ENCODE assay signal across 8 mouse cellular contexts in genomic region chr4:155846871-155847578, GRCm38 (mm10). TPM values are rescaled to one million over a fixed set of nuclear protein-coding genes. Genes with fewer than 3 reads are reported as not detected.
DNase-seq lines count a peak whose midpoint lies in the region; ATAC-seq and TF ChIP-seq lines count a peak whose summit lies in the region.

Dvl1 (plus strand) TSS chr4:155847402.

- H3K27ac ChIP-seq in hindbrain, embryonic 10.5 days = peak within 1 kb of the TSS; percentile 91
- H3K27ac ChIP-seq in lung, embryonic 16.5 days (ENCODE audit: low read length) = peak within 1 kb of the TSS; percentile 63
- H3K27ac ChIP-seq in thymus, adult 2 months (ENCODE audit: control insufficient read depth, insufficient read depth, low read length) = no peak within 1 kb of the TSS

- H3K4me3 ChIP-seq in hindbrain, embryonic 10.5 days = peak within 1 kb of the TSS; percentile 88
- peak within 1 kb of the TSS; percentile 91 for H3K4me3 ChIP-seq in lung, embryonic 16.5 days (ENCODE audit: low read length)
- peak within 1 kb of the TSS; percentile 91 for H3K4me3 ChIP-seq in thymus, adult 2 months (ENCODE audit: control insufficient read depth, insufficient read depth, low read length)

- H3K4me2 ChIP-seq in lung, embryonic 16.5 days (ENCODE audit: low read depth, low read length) = peak within 1 kb of the TSS; percentile 81

- peak; percentile 77 for TF ChIP-seq CTCF in thymus, adult 2 months (IDR thresholded peaks at IDR 0.05; ENCODE audit: borderline replicate concordance, control insufficient read depth, extremely low read depth, insufficient read depth, low read length, poor library complexity)

- peak; percentile 95 for DNase-seq in Muller cell, postnatal 12 days (ENCODE audit: inconsistent ontology term)
- DNase-seq in cerebellum, adult 9-11 months = peak; percentile 91
- peak; percentile 63 to 96 for DNase-seq in frontal cortex, adult 2 months (ENCODE audit: extremely low spot score in 1 of 2, low spot score in 1 of 2)
- DNase-seq in hindbrain, embryonic 10.5 days (ENCODE audit: low spot score) = peak; percentile 95
- DNase-seq in layer of hippocampus, adult 9-11 months = peak; percentile 86
- DNase-seq in ovary, adult 18-20 months (ENCODE audit: low spot score) = peak; percentile 88
- DNase-seq in thymus, adult 2 months = peak; percentile 94

- H3K9ac ChIP-seq in lung, embryonic 16.5 days (ENCODE audit: low read length) = peak within 1 kb of the TSS; percentile 91

- peak; percentile 95 for ATAC-seq in lung, embryonic 16.5 days (ENCODE audit: low read depth)

- H3K36me3 ChIP-seq in hindbrain, embryonic 10.5 days = peaks cover 34% of the 10 kb centered on the region
- peaks cover 8% of the 10 kb centered on the region for H3K36me3 ChIP-seq in lung, embryonic 16.5 days (ENCODE audit: control insufficient read depth, insufficient read depth, low read length)
- no peaks in the 10 kb centered on the region for H3K36me3 ChIP-seq in thymus, adult 2 months (ENCODE audit: control insufficient read depth, insufficient read depth, low read length)

- peaks cover 43% of the 10 kb centered on the region for H3K4me1 ChIP-seq in hindbrain, embryonic 10.5 days (replicated peaks)
- H3K4me1 ChIP-seq in lung, embryonic 16.5 days (replicated peaks; ENCODE audit: control insufficient read depth, insufficient read depth, low read length) = peaks cover 19% of the 10 kb centered on the region
- H3K4me1 ChIP-seq in thymus, adult 2 months (replicated peaks; ENCODE audit: control insufficient read depth, insufficient read depth, low read length) = peaks cover 19% of the 10 kb centered on the region

- no peaks in the 10 kb centered on the region for H3K9me3 ChIP-seq in hindbrain, embryonic 10.5 days
- no peaks in the 10 kb centered on the region for H3K9me3 ChIP-seq in lung, embryonic 16.5 days (ENCODE audit: control insufficient read depth, low read length)

- 2% methylated on average over 65 of the region's 65 CpGs for WGBS in hindbrain, embryonic 10.5 days
- WGBS in lung, embryonic 16.5 days = 2% methylated on average over 43 of the region's 65 CpGs
- 5% methylated on average over 64 of the region's 65 CpGs for WGBS in thymus, adult 2 months

- H3K27me3 ChIP-seq in hindbrain, embryonic 10.5 days (ENCODE audit: insufficient read depth, poor library complexity, severe bottlenecking) = peaks cover 8% of the 10 kb centered on the region
- H3K27me3 ChIP-seq in lung, embryonic 16.5 days (ENCODE audit: control insufficient read depth, insufficient read depth, low read depth, low read length) = no peaks in the 10 kb centered on the region
- H3K27me3 ChIP-seq in thymus, adult 2 months (ENCODE audit: control insufficient read depth, insufficient read depth, low read length) = no peaks in the 10 kb centered on the region

- peak; percentile 53 for TF ChIP-seq POLR2A in thymus, adult 2 months (IDR thresholded peaks at IDR 0.05; ENCODE audit: control insufficient read depth, extremely low read depth, insufficient read depth, low read length, poor library complexity)

RNA-seq across cellular contexts. Expression of gene Dvl1, which starts in this region (rescaled TPM):
- 129 and 134 TPM in 2 replicates for polyA plus RNA-seq in frontal cortex, adult 2 months (2012; rRNA removed)
- 4.3 and 5.1 TPM in 2 replicates for polyA plus RNA-seq in hindbrain, embryonic 10.5 days (2016; fragmentation: Nextera tagmentation; extraction: Ambion mirVana)
- polyA plus RNA-seq in lung, embryonic 16.5 days (2015; fragmentation: Nextera tagmentation; extraction: Ambion mirVana) = 4.5 and 6.0 TPM in 2 replicates
- 152 and 184 TPM in 2 replicates for polyA plus RNA-seq in thymus, adult 2 months (2012; rRNA removed)

Comparison
In these comparisons a context has a peak if more than half of its experiments do, and no peak if none do; other contexts are left out.
1. RNA of gene Dvl1 (polyA plus RNA-seq): 152 to 184 TPM in thymus, adult 2 months and 129 to 134 TPM in frontal cortex, adult 2 months; 4.5 to 6.0 TPM in lung, embryonic 16.5 days and 4.3 to 5.1 TPM in hindbrain, embryonic 10.5 days; every median in the first group is over 10 times any median in the second.
2. Peak in every context shown above with its lines, with median percentiles within 50 percentile points of each other: DNase-seq and H3K4me3 ChIP-seq.